Mouse (Mus musculus) kidney, postnatal 36 days (tissue): ENCODE measurements around the gene Zbp1.

Experiments used
- DNase-seq, 2 experiments: peaks; one replicate each; pipeline ENCODE4 v3.0.0; 2021 to 2022; ENCODE audit warnings: mixed read lengths in 2 of 2

Zbp1 gene

GRCm38 (mm10) chr2:173218416-173219141, at the start of gene Zbp1:
TSS of gene Zbp1 (minus strand) at chr2:173218923.
- peak in 1 of 2 experiments; percentile 24 for DNase-seq

- DNase-seq: no peak
Measured at GRCm38 (mm10) chr2:173267562-173267961, 48.8 kb upstream of the Zbp1 start.

GRCm38 (mm10) chr2:173266349-173267112, 47.8 kb upstream of the Zbp1 start:
- no peak for DNase-seq

GRCm38 (mm10) chr2:173265468-173266265, 46.9 kb upstream of the Zbp1 start:
- no peak for DNase-seq

- peak; percentile 88 to 89 for DNase-seq
Measured at GRCm38 (mm10) chr2:173264467-173265128, 45.9 kb upstream of the Zbp1 start.

GRCm38 (mm10) chr2:173263636-173264330, 45.1 kb upstream of the Zbp1 start:
- DNase-seq: peak; percentile 81 to 84

GRCm38 (mm10) chr2:173261497-173261896, 42.8 kb upstream of the Zbp1 start:
- DNase-seq: peak; percentile 72 to 75

GRCm38 (mm10) chr2:173258459-173259091, 39.9 kb upstream of the Zbp1 start:
- DNase-seq: peak in 1 of 2 experiments; percentile 54

GRCm38 (mm10) chr2:173257610-173258009, 38.9 kb upstream of the Zbp1 start:
- peak; percentile 93 to 94 for DNase-seq

GRCm38 (mm10) chr2:173256552-173256949, 37.8 kb upstream of the Zbp1 start:
- DNase-seq: no peak

- no peak for DNase-seq
Measured at GRCm38 (mm10) chr2:173255810-173256551, 37.3 kb upstream of the Zbp1 start.

- peak; percentile 74 to 84 for DNase-seq
Measured at GRCm38 (mm10) chr2:173253761-173254662, 35.3 kb upstream of the Zbp1 start.

GRCm38 (mm10) chr2:173251675-173252074, 33.0 kb upstream of the Zbp1 start:
- DNase-seq: peak in 1 of 2 experiments; percentile 65

GRCm38 (mm10) chr2:173251133-173251532, 32.4 kb upstream of the Zbp1 start:
- DNase-seq: peak in 1 of 2 experiments; percentile 59

- DNase-seq: no peak
Measured at GRCm38 (mm10) chr2:173250411-173250810, 31.7 kb upstream of the Zbp1 start.

GRCm38 (mm10) chr2:173249965-173250364, 31.2 kb upstream of the Zbp1 start:
- DNase-seq: no peak

GRCm38 (mm10) chr2:173249386-173249785, 30.7 kb upstream of the Zbp1 start:
- no peak for DNase-seq

GRCm38 (mm10) chr2:173248822-173249221, 30.1 kb upstream of the Zbp1 start:
- no peak for DNase-seq

- peak in 1 of 2 experiments; percentile 63 for DNase-seq
Measured at GRCm38 (mm10) chr2:173247911-173248310, 29.2 kb upstream of the Zbp1 start.

- no peak for DNase-seq
Measured at GRCm38 (mm10) chr2:173247197-173247596, 28.5 kb upstream of the Zbp1 start.
